Mouse (Mus musculus): ENCODE data around the gene Rxfp1. TPM values are rescaled to one million over a fixed set of nuclear protein-coding genes. Genes with fewer than 3 reads are reported as not detected.

Rxfp1 gene
- 0.11 TPM in 1 of 2 replicates, not detected in the other for polyA plus RNA-seq (2015; fragmentation: Nextera tagmentation; extraction: Ambion mirVana)

DNA sequence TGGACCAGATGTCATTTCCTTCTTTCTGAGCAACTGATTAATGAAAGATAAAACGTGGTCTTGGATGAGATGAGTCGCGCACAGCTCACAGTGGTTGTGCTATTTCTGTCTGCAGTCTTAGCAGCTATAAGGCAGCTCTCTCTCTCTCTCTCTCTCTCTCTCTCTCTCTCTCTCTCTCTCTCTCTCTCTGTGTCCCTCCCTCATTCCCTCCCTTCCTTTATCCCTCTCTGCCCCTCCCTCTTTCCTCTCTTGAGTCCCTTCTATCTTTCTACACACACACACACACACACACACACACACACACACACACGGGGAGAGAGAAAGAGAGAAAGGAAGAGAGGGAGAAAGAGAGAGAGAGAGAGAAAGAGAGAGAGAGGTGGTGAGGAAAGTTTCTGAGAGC is at the start of gene Rxfp1:
Gene Rxfp1 (minus strand): TSS at position 101 of the 400 bp plus-strand sequence.
- H3K36me3 ChIP-seq (ENCODE audit: poor library complexity, severe bottlenecking) = no peaks in the 10 kb centered on the region
- no peaks in the 10 kb centered on the region for H3K4me1 ChIP-seq
- H3K27me3 ChIP-seq = no peaks in the 10 kb centered on the region
- no peak within 1 kb of the TSS for H3K9ac ChIP-seq
- no peaks in the 10 kb centered on the region for H3K9me3 ChIP-seq (replicated peaks)
- whole genome bisulfite sequencing = 70% methylated on average over 4 of the region's 4 CpGs
- no peak within 1 kb of the TSS for H3K27ac ChIP-seq
- no peak within 1 kb of the TSS for H3K4me2 ChIP-seq
- no peak for ATAC-seq
- H3K4me3 ChIP-seq = no peak within 1 kb of the TSS

DNA sequence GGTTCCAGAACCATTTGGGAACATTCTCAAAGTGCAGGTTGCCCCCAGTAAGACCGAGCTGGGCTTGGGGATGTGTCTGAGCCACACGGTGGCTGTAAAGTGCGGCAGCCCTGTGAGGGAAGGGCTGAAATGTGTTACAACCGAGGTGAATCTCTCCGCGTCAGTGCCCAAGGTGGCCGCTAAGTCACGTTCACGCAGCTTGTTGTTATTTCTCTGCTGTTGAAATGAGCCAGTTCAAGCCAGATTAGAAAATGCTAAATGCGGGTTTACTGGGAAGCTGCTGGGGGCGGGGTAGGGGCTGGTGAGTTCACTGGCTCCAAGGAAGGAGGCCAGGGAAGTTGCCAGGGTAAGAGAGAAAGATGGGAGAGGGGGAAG is 46.7 kb upstream of the Rxfp1 start:
- no peaks in the 10 kb centered on the region for H3K27me3 ChIP-seq
- WGBS = 18% methylated on average over 11 of the region's 11 CpGs
- no peaks in the 10 kb centered on the region for H3K36me3 ChIP-seq (ENCODE audit: poor library complexity, severe bottlenecking)
- no peak for ATAC-seq
- H3K4me2 ChIP-seq = no peak overlapping the region; the same call in 1 of the 2 replicates
- H3K9ac ChIP-seq = no peak overlapping the region
- no peaks in the 10 kb centered on the region for H3K4me1 ChIP-seq
- no peak overlapping the region for H3K4me3 ChIP-seq
- H3K27ac ChIP-seq = no peak overlapping the region
- no peaks in the 10 kb centered on the region for H3K9me3 ChIP-seq (replicated peaks)

DNA sequence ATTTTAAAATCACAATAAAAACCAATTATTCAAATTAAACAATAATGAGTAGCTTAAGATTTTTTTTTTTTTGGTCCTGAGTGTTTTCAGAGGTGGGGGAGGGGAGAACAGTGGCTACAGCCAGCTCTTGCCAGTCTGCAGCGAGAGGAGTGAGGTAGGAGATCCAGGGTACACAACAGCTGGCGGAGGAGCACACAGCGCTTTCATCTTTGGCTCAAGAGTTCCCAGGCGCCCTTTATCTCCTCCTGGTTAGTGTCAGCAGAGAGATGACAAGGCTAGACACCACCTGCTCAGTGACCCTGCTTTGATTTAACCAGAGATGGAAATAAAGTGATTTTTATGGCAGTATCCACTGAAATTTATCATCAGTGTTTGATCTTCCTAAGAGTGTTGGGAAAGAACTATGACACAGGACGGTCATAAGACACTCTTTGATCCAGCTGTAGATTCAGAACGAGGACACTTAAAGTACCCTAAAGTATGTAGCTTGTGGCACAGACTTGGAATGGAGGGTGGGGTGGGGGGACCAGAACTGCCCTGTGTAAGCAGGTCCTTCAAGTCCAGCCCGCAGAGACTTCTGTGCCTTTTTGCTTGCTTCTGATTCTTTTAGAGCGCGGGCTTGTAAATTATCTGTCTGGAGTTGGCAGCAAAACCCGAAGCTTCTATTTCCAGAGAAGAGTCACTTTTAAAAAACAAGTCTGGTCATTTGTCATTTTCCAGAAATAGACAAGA is 46.1 kb upstream of the Rxfp1 start:
- Histone ChIP-seq H3K36me3 (ENCODE audit: poor library complexity, severe bottlenecking) (no peaks in the 10 kb centered on the region), H3K27ac (no peak overlapping the region), H3K27me3 (no peaks in the 10 kb centered on the region), H3K9ac (no peak overlapping the region), H3K4me1 (no peaks in the 10 kb centered on the region), H3K4me2 (no peak overlapping the region), H3K9me3 (replicated peaks) (no peaks in the 10 kb centered on the region), H3K4me3 (no peak overlapping the region)
- WGBS = 62% methylated on average over 10 of the region's 10 CpGs
- ATAC-seq = no peak

DNA sequence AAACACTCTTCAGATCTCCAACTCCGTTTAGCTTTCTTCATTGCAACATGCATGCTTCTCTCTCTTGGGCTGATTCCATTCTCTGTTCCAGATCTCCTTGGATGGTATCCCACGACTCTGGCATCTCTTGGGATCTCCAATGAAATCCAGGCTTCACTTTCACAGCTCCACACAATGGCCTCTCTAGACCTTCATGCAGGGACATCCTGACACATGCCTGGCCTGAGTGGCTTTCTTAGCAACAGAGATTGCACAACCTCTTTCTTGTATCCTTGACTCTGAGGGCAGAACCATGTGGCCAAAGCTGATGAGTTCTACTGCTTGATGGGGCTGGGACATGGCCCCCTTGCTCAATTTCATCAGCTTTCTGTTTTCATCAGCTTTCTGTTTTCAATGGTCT is 35.0 kb upstream of the Rxfp1 start:
- Histone ChIP-seq H3K4me3 (no peak overlapping the region), H3K4me1 (no peaks in the 10 kb centered on the region), H3K27me3 (no peaks in the 10 kb centered on the region), H3K9me3 (replicated peaks) (no peaks in the 10 kb centered on the region), H3K4me2 (no peak overlapping the region), H3K9ac (no peak overlapping the region), H3K27ac (no peak overlapping the region), H3K36me3 (ENCODE audit: poor library complexity, severe bottlenecking) (no peaks in the 10 kb centered on the region)
- WGBS = 81% methylated on average over 2 of the region's 2 CpGs
- no peak for ATAC-seq

DNA sequence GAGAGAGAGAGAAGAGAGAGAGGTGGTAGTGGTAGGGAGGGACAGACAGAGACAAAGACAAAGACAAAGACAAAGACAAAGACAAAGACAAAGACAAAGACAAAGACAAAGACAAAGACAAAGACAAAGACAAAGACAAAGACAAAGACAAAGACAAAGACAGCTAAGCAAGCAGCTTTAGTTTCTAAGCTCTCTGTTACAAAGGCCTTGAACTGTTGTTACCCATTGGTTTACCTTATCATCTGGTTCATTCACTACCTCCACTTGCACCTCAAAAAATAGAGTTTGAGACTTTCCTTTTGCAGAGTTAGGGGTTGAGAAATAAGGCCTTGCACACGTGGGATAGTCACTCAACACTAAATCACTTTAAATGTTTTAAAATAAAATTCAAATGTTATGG is 16.1 kb upstream of the Rxfp1 start:
- no peak overlapping the region for H3K27ac ChIP-seq
- WGBS = 69% methylated on average over 1 of the region's 1 CpGs
- H3K9ac ChIP-seq = no peak overlapping the region

DNA sequence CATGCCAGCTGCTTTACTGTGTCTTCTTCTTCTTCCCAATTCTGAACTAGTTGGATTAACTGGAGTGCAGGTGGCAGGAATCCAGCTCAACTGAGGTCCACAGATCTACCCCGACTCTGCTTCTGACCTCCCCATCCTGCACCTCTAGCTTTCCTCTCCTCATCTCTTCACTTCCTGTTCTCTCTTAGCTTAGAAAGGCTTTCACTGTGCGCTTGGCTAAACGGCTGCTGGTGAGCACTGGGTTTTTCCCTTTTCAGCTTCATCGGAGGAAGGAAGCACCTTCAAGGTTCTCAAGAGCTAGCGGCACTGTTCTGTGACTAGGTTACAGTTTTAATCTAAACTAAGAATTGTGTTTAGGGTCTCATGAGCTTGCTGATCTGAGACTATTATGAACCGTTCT is 8.9 kb upstream of the Rxfp1 start:
- Histone ChIP-seq H3K4me2 (no peak overlapping the region), H3K4me1 (peaks cover 3% of the 10 kb centered on the region; the same call in 1 of the 2 replicates), H3K36me3 (ENCODE audit: poor library complexity, severe bottlenecking) (no peaks in the 10 kb centered on the region), H3K27me3 (peaks cover 7% of the 10 kb centered on the region; the same call in 1 of the 2 replicates), H3K9ac (no peak overlapping the region), H3K27ac (no peak overlapping the region), H3K9me3 (replicated peaks) (no peaks in the 10 kb centered on the region), H3K4me3 (no peak overlapping the region)
- 96% methylated on average over 6 of the region's 6 CpGs for WGBS
- no peak for ATAC-seq

More for the DNA sequence above, 16.1 kb upstream of the Rxfp1 start:
- Histone ChIP-seq H3K27me3 (no peaks in the 10 kb centered on the region), H3K36me3 (ENCODE audit: poor library complexity, severe bottlenecking) (no peaks in the 10 kb centered on the region), H3K4me3 (no peak overlapping the region), H3K9me3 (replicated peaks) (no peaks in the 10 kb centered on the region), H3K4me1 (no peaks in the 10 kb centered on the region), H3K4me2 (no peak overlapping the region)
- ATAC-seq = no peak

DNA sequence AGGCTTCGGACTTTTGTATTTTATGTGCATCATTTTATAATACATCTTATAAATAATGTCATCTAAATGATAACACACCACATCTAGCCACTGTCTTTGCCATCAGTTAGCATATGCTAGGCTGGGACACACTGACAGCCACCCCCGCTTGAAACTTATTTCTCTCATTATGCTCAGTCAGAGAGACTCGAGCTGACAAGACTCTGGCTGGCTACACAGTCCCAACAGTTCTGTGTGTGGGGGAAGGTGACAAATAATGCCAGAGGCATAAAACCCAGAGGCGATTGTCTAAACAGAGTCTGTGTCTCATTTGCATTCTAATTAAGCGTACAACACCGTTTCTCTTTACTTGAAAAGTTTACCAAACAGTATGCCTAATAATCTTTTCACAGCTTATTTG is 7.4 kb upstream of the Rxfp1 start:
- Histone ChIP-seq H3K4me1 (peaks cover 3% of the 10 kb centered on the region; the same call in 1 of the 2 replicates), H3K27ac (no peak overlapping the region), H3K9ac (no peak overlapping the region), H3K36me3 (ENCODE audit: poor library complexity, severe bottlenecking) (no peaks in the 10 kb centered on the region), H3K4me3 (no peak overlapping the region), H3K9me3 (replicated peaks) (no peaks in the 10 kb centered on the region), H3K27me3 (peaks cover 7% of the 10 kb centered on the region; the same call in 1 of the 2 replicates), H3K4me2 (no peak overlapping the region)
- ATAC-seq = peak; percentile 58; the same call in 1 of the 2 replicates
- 39% methylated on average over 6 of the region's 6 CpGs for WGBS

DNA sequence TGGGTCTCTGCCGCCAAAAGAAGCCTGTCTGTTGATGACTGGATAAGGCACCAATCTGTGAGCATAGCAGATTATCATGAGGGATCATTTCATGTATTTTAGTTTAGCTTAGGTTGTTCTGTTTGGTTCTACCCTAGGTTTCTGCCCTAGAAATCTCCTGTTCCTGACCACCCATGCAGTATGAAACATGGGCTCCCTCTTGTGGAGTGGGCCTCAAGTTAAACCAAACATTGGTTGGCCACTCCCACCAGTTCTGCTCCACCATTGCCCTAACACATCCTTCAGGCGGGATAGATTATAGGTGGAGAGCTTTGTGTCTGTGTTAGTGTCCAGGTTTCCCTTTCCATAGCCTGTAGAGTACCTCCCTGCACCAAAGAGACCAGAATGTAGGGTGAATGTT is 6.7 kb upstream of the Rxfp1 start:
- WGBS = 88% methylated on average over 2 of the region's 2 CpGs

DNA sequence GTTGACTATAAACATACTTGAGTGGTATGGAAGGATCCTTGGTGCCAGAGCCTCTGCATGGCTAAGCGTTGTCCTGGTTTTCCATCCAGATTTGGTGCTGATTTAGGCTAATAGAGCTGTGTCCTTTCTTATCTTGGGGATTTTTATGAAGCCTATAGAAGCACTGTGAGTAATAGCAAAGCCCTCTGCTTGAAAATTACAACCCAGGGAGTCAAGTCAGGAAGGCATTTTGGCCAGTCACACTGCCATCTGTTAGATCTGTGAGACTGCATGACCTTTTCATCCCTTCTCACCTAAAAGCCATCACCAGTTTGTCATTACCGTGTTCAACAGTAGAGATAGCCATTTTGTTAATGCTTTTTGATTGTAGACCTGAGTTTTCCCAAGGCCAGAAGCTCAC is 2.7 kb upstream of the Rxfp1 start:
- Histone ChIP-seq H3K9me3 (replicated peaks) (no peaks in the 10 kb centered on the region), H3K4me2 (no peak overlapping the region), H3K4me3 (no peak overlapping the region), H3K36me3 (ENCODE audit: poor library complexity, severe bottlenecking) (no peaks in the 10 kb centered on the region), H3K27me3 (no peaks in the 10 kb centered on the region), H3K9ac (no peak overlapping the region), H3K27ac (no peak overlapping the region), H3K4me1 (peaks cover 3% of the 10 kb centered on the region; the same call in 1 of the 2 replicates)
- no peak for ATAC-seq
- 83% methylated on average over 2 of the region's 2 CpGs for WGBS

More for the DNA sequence above, 6.7 kb upstream of the Rxfp1 start:
- Histone ChIP-seq H3K4me3 (no peak overlapping the region), H3K4me1 (peaks cover 3% of the 10 kb centered on the region; the same call in 1 of the 2 replicates), H3K9ac (no peak overlapping the region), H3K9me3 (replicated peaks) (no peaks in the 10 kb centered on the region), H3K27me3 (peaks cover 7% of the 10 kb centered on the region; the same call in 1 of the 2 replicates), H3K27ac (no peak overlapping the region), H3K4me2 (no peak overlapping the region), H3K36me3 (ENCODE audit: poor library complexity, severe bottlenecking) (no peaks in the 10 kb centered on the region)
- no peak for ATAC-seq

DNA sequence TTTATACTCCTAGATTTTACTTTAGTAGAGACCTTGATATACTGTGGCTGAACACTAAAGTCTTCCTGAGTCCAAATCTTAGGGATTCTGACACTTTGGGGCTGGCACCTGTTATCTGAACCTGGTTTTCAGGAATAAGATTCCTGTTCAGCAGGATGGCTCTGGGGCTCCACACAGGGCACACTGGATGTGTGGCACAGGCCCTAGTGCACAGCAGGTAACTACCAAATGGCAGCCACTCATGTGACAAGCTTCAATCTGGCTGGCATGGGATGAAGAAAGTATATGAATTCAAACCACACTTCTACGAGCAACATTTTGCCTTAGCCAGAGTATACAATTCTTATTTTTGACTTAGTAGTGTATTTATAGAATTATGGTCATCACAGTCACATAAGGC is 771 bp upstream of the Rxfp1 start:
- H3K4me1 ChIP-seq = no peaks in the 10 kb centered on the region
- no peak for ATAC-seq
- no peak overlapping the region for H3K4me2 ChIP-seq
- H3K27me3 ChIP-seq = no peaks in the 10 kb centered on the region
- H3K9ac ChIP-seq = no peak overlapping the region
- no peak overlapping the region for H3K27ac ChIP-seq
- WGBS = 81% methylated on average over 1 of the region's 1 CpGs
- no peak overlapping the region for H3K4me3 ChIP-seq
- no peaks in the 10 kb centered on the region for H3K9me3 ChIP-seq (replicated peaks)
- no peaks in the 10 kb centered on the region for H3K36me3 ChIP-seq (ENCODE audit: poor library complexity, severe bottlenecking)

DNA sequence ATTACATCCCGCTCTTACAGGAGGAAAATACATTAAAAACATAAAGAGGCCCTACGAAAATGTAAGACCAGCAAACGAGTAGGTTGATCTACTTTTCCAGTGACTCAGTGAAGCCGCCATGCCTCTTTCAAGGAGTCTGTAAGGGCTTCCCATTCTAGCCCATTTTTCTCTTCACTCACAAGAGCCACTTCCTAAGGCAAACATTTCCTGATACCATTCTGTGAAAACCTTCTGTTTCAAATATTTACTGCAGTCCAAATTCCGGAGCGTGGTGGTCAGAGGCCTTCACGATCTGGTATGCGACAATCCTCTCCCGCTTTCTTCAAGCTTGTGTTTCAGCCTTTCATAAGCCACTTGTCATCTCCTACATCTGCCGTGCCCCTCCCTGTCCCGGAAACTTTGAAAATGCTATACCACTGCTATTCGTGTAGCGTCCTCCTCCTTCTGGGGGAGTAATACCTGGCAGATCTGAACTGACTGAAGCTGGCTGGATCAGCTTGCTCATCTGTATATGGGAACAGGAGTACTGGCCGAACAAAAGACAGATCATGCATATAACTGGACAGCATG is 11.1 kb downstream of the Rxfp1 start:
- 90% methylated on average over 14 of the region's 14 CpGs for WGBS
- no peak overlapping the region for H3K27ac ChIP-seq
- no peak overlapping the region for H3K9ac ChIP-seq
- H3K4me3 ChIP-seq = no peak overlapping the region
- H3K4me2 ChIP-seq = no peak overlapping the region
- no peaks in the 10 kb centered on the region for H3K9me3 ChIP-seq (replicated peaks)
- ATAC-seq = no peak
- H3K4me1 ChIP-seq = no peaks in the 10 kb centered on the region
- no peaks in the 10 kb centered on the region for H3K27me3 ChIP-seq
- H3K36me3 ChIP-seq (ENCODE audit: poor library complexity, severe bottlenecking) = no peaks in the 10 kb centered on the region

DNA sequence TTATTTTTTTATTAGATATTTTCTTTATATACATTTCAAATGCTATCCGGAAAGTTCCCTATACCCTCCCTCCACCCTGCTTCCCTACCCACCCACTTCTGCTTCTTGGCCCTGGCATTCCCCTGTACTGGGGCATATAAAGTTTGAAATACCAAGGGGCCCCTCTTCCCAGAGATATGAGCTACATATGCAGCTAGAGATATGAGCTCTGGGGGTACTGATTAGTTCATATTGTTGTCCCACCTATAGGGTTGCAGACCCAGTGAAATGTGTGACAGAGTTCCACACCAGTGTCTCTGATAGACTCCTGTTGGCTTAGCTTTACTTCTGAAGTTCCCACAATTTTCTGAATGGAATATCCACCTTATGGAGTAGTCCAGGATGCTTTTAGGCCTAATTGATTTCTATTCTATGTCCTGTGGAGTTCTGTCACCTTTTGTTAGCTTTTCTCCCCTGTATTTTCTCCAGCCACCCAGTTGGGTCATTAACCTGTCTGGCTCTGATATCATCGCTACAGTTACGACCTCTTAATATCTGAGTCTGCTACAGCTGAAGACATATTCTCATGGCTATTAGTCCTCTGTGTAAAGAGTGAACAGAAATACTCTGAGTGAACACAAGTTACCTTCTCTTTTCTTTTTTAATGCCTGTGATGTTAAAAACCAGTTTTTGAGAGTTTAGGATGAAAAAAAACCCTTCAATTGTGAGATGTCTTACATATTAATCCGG is 16.8 kb downstream of the Rxfp1 start:
- H3K9ac ChIP-seq = no peak overlapping the region
- no peaks in the 10 kb centered on the region for H3K27me3 ChIP-seq
- no peaks in the 10 kb centered on the region for H3K36me3 ChIP-seq (ENCODE audit: poor library complexity, severe bottlenecking)
- H3K9me3 ChIP-seq (replicated peaks) = no peaks in the 10 kb centered on the region
- no peak overlapping the region for H3K4me3 ChIP-seq
- no peaks in the 10 kb centered on the region for H3K4me1 ChIP-seq
- whole genome bisulfite sequencing = 95% methylated on average over 4 of the region's 4 CpGs
- H3K4me2 ChIP-seq = no peak overlapping the region
- ATAC-seq = no peak
- H3K27ac ChIP-seq = no peak overlapping the region
